Mouse (Mus musculus) left cerebral cortex, postnatal 14 days (tissue): Measurements from ENCODE around the gene Lmbrd2. TPM values are rescaled to one million over a fixed set of nuclear protein-coding genes. Genes with fewer than 3 reads are reported as not detected.
"Not testable (repeated sequence)": the region's sequence is repeated elsewhere in the genome, so short reads cannot be mapped to it uniquely, and the experiment has no call there.

Experiments
- DNase-seq, 2 experiments: peaks; one replicate each; pipeline ENCODE4 v3.0.0; 2021 to 2022; ENCODE audit warnings: low spot score in 2 of 2, mixed read lengths in 1 of 2
- intact Hi-C: fragments of 180-260 bp; cut with DNase I; formaldehyde crosslinking; loops from one replicate; pipeline ENCODE4 v1.15.1; 2025
- total RNA-seq, 2 experiments: library from RNA; stranded (reverse); gene quantifications; 2 replicates each; pipeline ENCODE4 v1.2.3; 2021

Gene Lmbrd2
- total RNA-seq, 2 experiments from 2014 or later: 65.7 to 66.0 TPM

- intact Hi-C loops: no loop called here
- peak; percentile 24 to 26 for DNase-seq
Measured at GRCm38 (mm10) chr15:9130772-9131498, 9.4 kb upstream of the Lmbrd2 start.

- DNase-seq: no peak
- intact Hi-C loops: no loop called here
Measured at GRCm38 (mm10) chr15:9131499-9131888, 8.9 kb upstream of the Lmbrd2 start.

GRCm38 (mm10) chr15:9132693-9133443, 7.5 kb upstream of the Lmbrd2 start:
- intact Hi-C loops: no loop called here
- no peak for DNase-seq

GRCm38 (mm10) chr15:9134891-9135507, 5.4 kb upstream of the Lmbrd2 start:
- DNase-seq: no peak
- intact Hi-C loops: no loop called here

DNA sequence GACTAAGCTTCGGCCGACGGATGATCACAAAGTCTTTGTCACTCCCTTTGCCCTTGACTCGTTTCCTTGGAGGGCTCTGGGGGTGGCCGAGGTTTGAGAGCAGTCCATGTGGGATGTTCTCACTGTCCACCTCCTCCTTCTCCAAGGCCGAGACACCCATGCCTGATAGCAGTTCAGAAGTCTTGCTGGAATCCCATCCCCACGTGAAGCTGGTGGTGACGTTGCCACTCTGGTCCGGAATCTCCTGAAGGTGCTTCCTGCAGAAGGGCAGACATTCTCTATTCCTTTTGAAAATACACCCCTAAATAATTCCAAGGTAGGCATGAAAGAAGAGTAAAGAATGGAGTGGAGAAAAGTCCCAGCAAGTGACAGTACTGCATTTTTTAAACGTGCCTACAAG, 903 bp upstream of the Lmbrd2 start:
- no peak for DNase-seq
- intact Hi-C loops: no loop called here

DNA sequence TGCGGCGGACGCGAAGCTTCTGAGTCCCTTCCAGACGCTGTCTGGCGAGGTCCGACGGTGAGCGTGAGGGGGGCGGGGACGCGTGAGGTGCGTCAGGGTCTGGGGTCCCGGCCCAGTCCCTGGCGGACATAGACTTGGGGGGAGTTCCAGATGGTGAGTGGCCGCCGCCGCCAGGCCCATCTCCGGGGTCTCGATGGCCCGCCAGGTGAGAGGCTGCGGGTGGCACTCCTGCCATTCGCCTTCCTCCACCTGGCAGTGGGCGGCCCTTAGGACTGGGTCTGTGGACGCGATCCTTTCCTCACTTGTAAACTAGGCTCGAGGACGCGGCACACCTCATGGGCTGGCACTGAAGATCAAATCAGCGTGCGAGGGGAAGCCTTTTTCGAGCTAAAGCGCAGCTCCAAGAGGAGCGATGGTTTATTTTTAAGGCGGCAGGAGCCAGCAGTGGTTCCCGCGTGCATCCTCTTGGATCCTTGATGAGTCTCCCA, 378 bp downstream of the Lmbrd2 start:
- intact Hi-C loops: no loop called here
- DNase-seq: peak; percentile 35 to 45

DNA sequence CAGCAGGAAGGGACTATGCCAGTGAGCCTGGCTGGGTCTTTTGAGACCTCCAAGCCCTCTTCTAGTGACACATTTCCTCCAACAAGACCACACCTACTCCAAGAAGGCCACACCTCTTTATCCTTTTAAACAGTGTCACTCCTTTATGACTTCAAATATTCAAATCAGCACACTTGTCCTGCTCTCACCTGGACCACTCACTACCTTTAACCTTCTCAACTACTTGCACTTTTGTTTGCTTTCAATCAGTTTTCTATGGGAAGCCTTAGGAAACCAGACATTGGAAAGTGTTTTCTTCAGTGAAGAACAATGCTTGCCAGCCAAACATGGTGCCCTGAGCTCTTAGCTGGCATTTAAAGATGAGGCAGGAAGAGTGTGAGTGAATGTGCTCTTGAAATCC, 15.0 kb downstream of the Lmbrd2 start, which contains the start of gene Skp2:
Gene Skp2 (minus strand): TSS at position 101 of the 400 bp plus-strand sequence.
- intact Hi-C loops: no loop called here
- no peak for DNase-seq

DNA sequence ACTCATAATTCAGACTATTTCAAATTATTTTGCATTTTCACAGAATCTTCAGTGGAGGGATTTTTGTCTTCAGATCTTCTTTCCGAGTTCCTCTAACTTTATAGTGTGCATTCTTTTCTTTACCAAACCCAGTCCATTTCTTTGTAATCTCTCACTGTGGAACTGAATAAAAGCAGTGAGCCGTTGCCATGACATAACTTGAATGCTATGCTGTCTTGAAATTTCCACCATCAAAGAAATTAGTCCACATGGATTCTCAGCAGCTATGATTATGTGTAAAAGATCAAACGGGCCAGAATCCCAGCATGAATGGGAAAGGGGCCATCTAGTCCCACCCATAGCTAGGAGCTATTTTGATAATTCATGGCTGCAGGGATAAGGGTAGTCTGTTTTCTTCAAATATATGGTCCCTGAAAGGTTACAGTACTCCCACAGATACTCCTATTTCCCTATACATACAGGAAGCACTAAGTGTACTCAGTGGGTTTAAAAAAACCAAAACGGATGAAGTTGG, 22.3 kb downstream of the Lmbrd2 start:
- intact Hi-C loops: no loop called here
- no peak for DNase-seq

DNA sequence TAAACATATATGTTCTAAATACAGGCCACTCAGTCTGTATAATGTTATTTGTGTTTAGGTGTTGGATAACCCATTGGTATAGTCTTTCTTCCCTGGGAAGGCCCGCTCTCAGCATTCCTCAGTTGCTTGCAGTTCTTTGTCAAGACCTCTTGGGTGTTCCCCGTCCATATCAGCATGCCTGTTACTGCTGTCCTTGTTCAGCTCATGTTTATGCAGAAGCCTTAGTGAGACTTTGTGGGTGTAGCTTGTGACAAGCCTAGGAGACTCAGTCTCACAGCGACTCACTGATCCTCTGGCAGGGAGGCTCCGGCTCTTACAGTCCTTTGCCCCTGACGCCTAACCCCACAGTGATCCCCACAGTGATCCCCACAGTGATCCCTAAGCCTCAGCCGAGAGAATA, 23.8 kb downstream of the Lmbrd2 start:
- DNase-seq: peak in 1 of 2 experiments; percentile 23
- intact Hi-C loops: no loop called here

DNA sequence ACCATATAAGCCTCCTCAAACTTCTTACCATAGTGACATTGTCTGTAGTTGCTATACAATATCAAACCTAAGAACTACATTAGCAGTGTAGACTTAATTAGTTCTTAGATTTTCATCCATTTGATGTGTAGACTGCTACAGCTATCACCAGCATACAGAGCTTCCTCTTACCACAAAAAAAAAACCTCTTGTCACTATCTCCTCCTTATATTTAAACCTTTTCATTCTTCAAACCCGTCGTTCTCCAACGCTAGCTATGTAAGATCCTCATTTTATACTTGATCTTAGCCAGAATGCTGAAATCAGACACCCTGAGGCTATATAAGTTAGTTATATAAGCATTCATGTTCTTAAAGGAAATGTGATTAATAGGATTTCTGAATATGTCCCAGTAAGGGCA, 36.7 kb downstream of the Lmbrd2 start:
- no peak for DNase-seq
- intact Hi-C loops: no loop called here

- no peak for DNase-seq
- intact Hi-C loops: no loop called here
Measured at GRCm38 (mm10) chr15:9183995-9184394, 43.6 kb downstream of the Lmbrd2 start.

- intact Hi-C loops: no loop called here
- peak in 1 of 2 experiments; percentile 37 for DNase-seq
Measured at GRCm38 (mm10) chr15:9189796-9190195, 49.4 kb downstream of the Lmbrd2 start.

GRCm38 (mm10) chr15:9192685-9193084, 52.3 kb downstream of the Lmbrd2 start:
- peak in 1 of 2 experiments; percentile 31 for DNase-seq
- intact Hi-C loops: not testable (repeated sequence)

GRCm38 (mm10) chr15:9198421-9198820, 58.1 kb downstream of the Lmbrd2 start:
- no peak for DNase-seq
- intact Hi-C loops: no loop called here

GRCm38 (mm10) chr15:9211891-9212290, 71.5 kb downstream of the Lmbrd2 start:
- intact Hi-C loops: no loop called here
- DNase-seq: no peak

GRCm38 (mm10) chr15:9213026-9213425, 72.7 kb downstream of the Lmbrd2 start:
- intact Hi-C loops: not testable (repeated sequence)

GRCm38 (mm10) chr15:9213431-9213830, 73.1 kb downstream of the Lmbrd2 start:
- intact Hi-C loops, DNase-seq: not testable (repeated sequence)

More at GRCm38 (mm10) chr15:9213026-9213425, 72.7 kb downstream of the Lmbrd2 start:
- not testable (repeated sequence) for DNase-seq

DNA sequence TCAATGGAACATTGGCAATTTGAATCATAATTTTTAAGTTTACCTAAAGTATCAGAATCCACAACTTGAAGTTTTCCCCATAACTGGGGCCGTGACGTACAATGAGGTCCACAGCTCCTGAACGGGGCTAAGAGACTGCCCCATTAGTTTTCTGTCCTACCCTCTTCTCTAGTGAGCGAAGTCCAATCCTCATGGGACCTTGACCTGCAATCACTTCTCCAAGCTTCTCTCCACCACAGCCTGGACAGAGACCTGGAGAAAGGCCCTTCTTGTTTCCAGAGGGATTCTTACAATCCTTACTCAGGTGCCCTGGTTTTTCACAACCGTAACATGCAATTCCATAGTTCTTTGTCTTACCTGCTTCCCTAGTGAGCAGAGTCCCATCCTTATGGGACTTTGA, 76.1 kb downstream of the Lmbrd2 start:
- intact Hi-C loops: no loop called here
- no peak for DNase-seq

- intact Hi-C loops, DNase-seq: not testable (repeated sequence)
Measured at GRCm38 (mm10) chr15:9230917-9231316, 90.6 kb downstream of the Lmbrd2 start.

DNA sequence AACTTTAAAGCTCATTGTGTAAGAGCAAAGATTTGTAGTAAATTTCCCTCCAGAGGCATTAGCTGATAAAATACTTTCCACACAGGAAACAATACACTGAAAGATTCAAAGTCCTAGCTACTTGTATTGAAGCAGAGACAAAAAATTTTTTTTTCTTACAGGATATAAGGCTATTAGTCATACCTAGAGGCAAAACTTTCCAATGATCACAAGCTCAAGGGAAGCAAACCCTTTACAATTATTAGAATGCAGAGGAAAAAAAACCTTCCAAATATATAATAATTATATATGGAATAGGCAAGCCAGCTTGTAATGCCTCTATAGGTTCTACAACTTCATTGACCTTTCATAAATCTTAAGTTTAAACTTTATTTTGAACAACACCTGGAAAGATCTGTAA, 106.0 kb downstream of the Lmbrd2 start:
- intact Hi-C loops: no loop called here

More for the DNA sequence above, 106.0 kb downstream of the Lmbrd2 start:
- DNase-seq: no peak
